Mouse (Mus musculus) layer of hippocampus, postnatal 10 days (tissue): ENCODE measurements around the gene 2610528J11Rik. TPM values are rescaled to one million over a fixed set of nuclear protein-coding genes. Genes with fewer than 3 reads are reported as not detected.
A peak's percentile ranks its signal among the peaks of the same experiment; 100 is the strongest.
"Not testable (repeated sequence)": the region's sequence is repeated elsewhere in the genome, so short reads cannot be mapped to it uniquely, and the experiment has no call there.

ENCODE experiments used
- DNase-seq, 2 experiments: peaks; one replicate each; pipeline ENCODE4 v3.0.0; 2021; ENCODE audit warnings: low spot score in 2 of 2
- total RNA-seq, 2 experiments: library from RNA; stranded (reverse); gene quantifications; 2 replicates each; pipeline ENCODE4 v1.2.3; 2021

The 2610528J11Rik gene
- total RNA-seq, 2 experiments from 2014 or later: not detected

- DNase-seq: no peak
Observed at GRCm38 (mm10) chr4:118539904-118540303, 13.1 kb downstream of the 2610528J11Rik start.

- DNase-seq: no peak
Observed at GRCm38 (mm10) chr4:118542510-118543157, 15.8 kb downstream of the 2610528J11Rik start.

GRCm38 (mm10) chr4:118543158-118543530, 16.3 kb downstream of the 2610528J11Rik start:
- no peak for DNase-seq

- DNase-seq: no peak
Observed at GRCm38 (mm10) chr4:118543592-118544260, 16.9 kb downstream of the 2610528J11Rik start, which contains the start of gene Tmem125. Tmem125 (minus strand) TSS chr4:118544044.

- no peak for DNase-seq
Observed at GRCm38 (mm10) chr4:118544441-118545127, 17.8 kb downstream of the 2610528J11Rik start.

- peak; percentile 59 to 64 for DNase-seq
Observed at GRCm38 (mm10) chr4:118547424-118548129, 20.8 kb downstream of the 2610528J11Rik start.

GRCm38 (mm10) chr4:118548130-118548480, 21.3 kb downstream of the 2610528J11Rik start:
- DNase-seq: not testable (repeated sequence)

GRCm38 (mm10) chr4:118553039-118553649, 26.3 kb downstream of the 2610528J11Rik start:
- no peak for DNase-seq

- DNase-seq: peak in 1 of 2 experiments; percentile 32
Observed at GRCm38 (mm10) chr4:118564062-118564925, 37.5 kb downstream of the 2610528J11Rik start.

GRCm38 (mm10) chr4:118564926-118565279, 38.1 kb downstream of the 2610528J11Rik start:
- DNase-seq: no peak

GRCm38 (mm10) chr4:118566161-118566676, 39.4 kb downstream of the 2610528J11Rik start:
- peak; percentile 55 to 64 for DNase-seq

GRCm38 (mm10) chr4:118568709-118569108, 41.9 kb downstream of the 2610528J11Rik start:
- DNase-seq: no peak

GRCm38 (mm10) chr4:118569320-118569719, 42.5 kb downstream of the 2610528J11Rik start:
- no peak for DNase-seq

GRCm38 (mm10) chr4:118571441-118571840, 44.6 kb downstream of the 2610528J11Rik start:
- DNase-seq: no peak

- peak; percentile 94 to 95 for DNase-seq
Observed at GRCm38 (mm10) chr4:118576097-118576496, 49.3 kb downstream of the 2610528J11Rik start.

- DNase-seq: peak; percentile 58 to 66
Observed at GRCm38 (mm10) chr4:118579313-118579712, 52.5 kb downstream of the 2610528J11Rik start.
